Mouse (Mus musculus) adrenal gland, postnatal 36 days (tissue): ENCODE results near the gene Aif1. TPM values are rescaled to one million over a fixed set of nuclear protein-coding genes. Genes with fewer than 3 reads are reported as not detected.

ENCODE experiments used
- DNase-seq, 2 experiments: peaks; one replicate each; pipeline ENCODE4 v3.0.0; 2021; ENCODE audit warnings: mixed read lengths in 1 of 2
- total RNA-seq, 2 experiments: library from RNA; stranded (reverse); gene quantifications; 2 replicates each; pipeline ENCODE4 v1.2.3; 2021

Aif1 gene
- total RNA-seq, 2 experiments from 2014 or later: 3.8 to 4.4 TPM

DNA sequence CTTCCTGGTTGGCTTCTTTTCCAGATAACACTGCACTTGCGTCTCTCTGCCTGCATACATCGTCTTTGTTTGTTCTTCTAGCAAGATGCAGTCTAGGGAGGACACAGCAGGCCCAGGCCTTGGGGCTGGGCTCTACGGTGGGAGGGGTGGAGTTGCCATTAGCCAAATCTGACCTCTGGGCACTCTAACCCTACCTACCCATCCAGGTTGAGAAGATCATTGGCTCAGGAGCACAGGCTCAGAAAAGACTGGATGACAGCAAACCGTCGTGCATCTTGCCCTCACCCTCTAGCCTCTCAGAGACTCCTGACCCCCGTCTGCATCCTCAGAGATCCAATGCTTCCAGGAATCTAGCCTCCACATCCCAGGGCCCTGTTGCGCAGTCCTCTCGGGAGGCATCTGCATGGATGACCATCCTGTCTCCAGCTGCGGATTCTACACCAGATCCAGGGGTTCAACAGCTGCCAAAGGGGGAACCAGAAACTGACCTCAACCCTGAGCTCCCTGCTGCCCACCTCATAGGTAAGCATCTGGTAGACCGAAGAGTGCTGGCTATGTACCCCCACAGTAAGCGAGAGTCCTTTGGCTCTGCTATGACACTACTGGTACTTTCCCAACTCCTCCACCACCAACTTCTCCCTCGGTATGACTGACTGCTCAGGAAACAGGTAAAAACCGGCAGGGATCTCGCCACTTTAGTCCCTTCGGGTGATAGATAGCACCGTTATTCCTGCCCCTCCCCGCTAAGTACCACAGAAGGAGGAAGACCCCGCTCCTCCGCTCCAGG lies 19.2 kb upstream of the Aif1 start:
- DNase-seq: no peak

DNA sequence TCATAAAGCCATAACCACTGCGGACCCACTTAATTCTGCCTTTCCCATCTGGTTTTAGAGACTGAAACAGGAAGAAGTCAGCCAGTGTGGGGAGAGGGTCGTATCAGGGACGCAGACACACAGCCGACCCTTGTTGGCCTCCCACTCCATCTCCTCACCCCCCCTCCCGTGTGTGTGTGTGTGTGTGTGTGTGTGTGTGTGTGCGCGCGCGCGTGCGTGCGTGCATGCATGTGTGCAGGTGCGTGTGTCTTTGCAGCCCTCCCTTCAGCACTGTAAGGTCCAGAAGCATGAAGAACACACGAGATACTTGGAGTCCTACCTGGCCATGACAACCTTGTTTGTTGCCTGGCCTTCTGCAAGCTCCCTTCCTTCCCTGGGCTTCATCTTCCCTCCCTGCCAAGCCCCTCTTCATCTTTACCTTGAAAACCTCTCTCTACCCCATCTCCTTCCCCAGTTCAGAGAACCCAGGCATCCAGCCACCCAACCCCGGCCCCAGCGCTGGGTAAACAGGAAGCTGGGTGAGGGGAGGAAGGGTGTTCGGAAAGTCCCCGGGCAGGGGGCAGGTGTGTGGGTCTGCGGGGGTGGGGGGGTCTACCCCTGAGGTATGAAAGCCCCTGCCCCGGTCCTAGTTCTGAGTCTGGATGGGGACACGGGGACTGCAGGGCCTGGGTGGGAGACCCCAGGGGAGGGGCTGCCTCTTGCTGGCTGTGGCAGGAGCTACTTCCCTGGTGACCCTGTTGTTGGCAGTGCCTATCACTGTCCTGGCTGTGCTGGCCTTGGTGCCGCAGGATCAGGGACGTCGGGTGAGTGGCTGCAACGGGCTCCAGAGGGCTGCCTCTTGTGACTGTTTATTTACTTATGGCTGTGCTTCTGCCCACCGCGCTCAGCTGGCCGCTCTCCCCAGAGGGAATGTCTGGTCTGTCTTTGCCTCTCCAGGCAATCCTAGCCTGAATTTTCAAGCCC lies 18.3 kb upstream of the Aif1 start, which contains the start of gene Ltb:
Ltb (plus strand) TSS at position 559 of the 963 bp plus-strand sequence.
- DNase-seq: peak; percentile 67 to 71

DNA sequence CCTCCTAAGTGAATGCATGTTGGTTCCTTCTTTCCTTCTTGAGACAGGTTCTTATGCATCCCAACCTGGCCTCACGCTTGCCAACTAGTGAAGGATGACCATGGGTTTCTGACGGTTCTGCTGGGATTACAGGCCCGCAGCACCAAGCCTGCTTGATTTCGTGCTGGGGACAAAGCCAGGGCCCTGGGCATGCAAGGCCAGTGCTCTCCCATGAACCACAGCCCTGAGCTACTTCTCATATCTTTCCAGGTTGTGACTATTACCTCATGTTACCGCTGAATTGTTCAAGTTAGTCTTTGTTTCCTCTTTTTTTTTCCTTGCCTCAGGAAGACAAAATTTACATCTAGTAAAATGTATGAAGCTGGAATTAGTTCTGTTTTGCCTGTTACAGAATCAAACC lies 17.1 kb upstream of the Aif1 start:
- peak in 1 of 2 experiments; percentile 37 for DNase-seq

DNA sequence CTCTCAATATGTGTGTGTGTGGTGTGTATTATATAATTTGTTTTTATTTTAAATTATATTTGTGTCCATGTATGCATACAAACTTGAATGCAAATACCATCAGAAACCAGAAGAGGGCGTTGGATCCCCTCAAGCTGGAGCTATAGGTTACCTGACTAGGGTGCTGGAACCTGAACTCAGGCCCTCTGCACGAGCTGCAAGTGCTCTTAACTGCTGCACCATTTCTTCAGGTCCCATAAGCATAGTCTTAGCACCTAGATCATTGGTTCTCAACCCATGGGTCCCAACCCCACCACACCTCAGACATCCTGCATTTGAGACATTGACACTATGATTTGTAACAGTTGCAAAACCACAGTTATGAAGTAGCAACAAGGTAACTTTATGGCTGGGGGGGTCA lies 15.9 kb upstream of the Aif1 start:
- DNase-seq: no peak

DNA sequence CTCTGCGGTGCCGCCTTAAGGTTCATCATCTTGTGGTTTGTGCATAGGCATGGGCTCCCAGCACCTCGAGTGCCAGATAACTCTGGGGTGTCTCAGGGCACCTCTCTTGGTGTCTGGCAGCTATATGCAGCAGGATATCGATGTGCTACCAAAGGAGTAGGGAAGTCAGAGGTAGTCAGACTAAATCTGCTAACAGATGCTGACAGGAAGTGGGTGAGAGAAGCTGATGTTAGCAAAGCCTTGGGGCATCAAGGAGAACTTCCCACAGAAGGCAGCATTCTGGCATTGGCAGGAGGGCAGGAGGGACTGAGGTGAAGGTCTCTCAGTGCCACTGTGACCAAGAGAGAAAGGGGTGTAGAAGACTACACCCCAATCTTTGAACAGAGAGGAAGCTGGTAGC lies 14.2 kb upstream of the Aif1 start:
- DNase-seq: no peak

DNA sequence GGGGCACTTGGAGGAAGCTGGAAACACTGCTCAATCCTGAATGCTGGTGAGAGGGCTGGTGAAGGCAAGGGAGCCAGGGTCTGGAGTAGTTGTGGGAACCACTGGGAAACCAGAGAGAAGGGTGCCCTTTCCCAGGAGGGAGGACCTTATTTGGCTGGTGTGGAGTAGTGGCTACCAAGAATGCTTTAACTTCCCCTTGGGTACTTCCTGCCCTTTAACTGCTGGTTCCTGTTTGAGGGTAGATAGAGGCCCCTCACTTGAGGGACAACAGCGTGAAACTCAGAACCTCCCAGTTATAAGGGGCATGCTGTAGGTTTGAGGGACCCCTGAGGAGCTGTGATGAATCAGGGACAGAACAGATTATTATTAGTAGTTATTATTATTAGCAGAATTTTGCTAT lies 13.3 kb upstream of the Aif1 start:
- DNase-seq: no peak

DNA sequence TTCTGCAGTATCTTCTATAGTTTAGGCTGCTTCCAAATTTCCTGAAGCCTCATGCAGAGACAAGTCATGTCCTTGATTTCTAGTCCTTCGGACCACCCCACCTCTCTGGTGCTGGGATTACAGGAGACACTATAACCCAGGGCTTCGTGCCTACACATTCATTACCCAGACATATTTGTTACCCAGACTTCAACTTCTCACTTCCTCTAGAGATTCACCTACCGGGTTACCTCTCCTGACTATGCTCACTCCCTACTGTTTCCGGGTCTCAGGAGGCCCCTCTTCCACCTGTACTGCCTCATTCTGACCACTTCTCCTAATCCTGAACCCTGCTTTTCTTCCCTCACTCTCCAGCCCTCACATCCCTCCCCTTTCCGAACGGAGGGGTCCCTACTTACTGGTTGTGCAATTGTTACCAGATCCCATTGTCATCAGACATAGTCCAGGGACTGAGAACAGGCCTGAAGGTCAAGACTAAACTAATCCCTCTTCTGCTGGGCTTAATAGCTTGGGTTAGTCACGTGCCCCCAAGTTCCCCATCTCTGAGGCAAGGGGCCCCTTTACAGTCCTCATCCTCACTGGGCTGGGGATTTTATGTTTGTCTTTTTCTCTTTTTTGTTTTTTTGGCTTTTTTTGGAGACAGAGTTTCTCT lies 12.2 kb upstream of the Aif1 start, which contains the start of gene Lst1:
Lst1 (minus strand) TSS at position 481 of the 652 bp plus-strand sequence.
- no peak for DNase-seq

DNA sequence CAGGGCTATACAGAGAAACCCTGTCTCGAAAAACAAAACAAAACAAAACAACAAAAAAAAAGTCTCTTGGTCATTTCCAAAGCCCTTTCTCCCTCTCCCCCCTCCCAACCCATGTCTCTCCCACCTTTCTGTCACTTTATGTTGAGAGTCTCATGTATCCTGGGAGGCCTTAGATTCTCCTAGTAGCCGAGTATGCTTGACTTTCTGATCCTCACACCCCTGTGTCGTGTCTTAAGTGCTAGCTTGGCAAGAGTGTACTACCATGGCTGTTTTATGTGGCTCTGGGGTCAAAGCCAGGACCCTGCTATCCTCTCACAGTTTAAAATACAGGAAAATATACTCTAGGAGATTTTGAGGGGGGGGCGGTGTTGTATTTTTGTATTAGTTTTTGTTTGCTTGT lies 11.5 kb upstream of the Aif1 start:
- DNase-seq: no peak

DNA sequence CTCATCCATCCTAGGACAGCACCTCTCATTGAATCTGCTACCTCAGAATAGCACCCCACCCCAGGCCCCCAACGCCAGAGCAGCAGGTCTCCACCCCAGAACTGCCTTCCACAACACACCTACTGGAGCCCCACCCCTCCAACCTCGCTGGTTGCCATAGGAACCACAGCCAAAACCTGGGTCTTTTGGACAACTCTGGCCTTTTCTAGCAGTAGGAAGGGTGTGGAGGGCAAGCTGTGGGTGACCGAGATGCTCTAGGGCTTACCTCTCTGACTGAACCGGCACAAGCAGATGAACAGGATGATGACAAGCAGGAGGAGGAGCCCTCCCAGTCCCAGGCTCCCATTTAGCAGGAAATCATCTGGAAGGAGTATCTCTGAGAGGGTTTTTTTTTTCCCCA lies 10.8 kb upstream of the Aif1 start:
- peak in 1 of 2 experiments; percentile 32 for DNase-seq

DNA sequence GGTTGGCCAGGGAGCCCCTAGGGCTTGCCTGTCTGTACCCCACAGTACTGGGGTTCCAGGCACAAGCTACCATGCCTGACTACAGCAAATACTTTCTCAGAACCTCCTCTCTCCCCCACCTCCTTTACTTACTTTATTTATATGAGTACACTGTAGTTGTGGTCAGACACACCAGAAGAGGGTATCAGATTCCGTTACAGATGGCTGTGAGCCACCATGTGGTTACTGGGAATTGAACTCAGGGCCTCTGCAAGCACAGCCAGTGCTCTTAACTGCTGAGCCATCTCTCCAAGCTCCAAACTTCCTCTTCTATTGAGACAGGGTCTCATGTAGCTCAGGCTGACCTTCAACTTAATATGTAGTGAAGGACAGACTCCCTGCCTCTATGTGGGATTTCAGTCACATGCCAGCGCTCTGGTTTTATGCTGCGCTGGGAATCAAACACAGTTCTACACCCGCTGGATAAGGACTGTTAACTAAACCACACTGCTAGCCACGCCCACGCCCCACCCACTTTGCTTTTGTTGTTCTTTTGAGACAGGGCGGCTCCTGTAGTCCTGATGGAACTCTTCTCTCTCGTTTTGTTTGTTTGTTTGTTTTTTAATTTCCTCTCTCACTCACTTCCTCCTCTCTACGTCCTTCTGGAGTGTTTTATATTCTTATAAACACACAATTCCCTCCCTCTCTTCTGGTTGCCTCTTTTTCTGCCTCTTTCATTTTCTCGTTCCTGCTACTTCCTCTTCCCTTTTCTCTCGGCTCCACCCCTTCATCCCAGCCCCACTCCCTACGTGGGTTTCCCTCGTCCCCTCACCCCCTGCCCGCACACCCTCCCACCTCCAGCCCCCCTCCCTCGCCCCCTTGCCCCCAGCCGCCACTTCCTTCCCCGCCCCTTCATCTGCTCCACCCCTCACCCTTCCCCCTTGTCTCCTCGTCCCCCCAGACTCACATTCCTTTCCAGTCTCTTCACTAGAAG lies 10.1 kb upstream of the Aif1 start:
- peak; percentile 86 to 89 for DNase-seq

DNA sequence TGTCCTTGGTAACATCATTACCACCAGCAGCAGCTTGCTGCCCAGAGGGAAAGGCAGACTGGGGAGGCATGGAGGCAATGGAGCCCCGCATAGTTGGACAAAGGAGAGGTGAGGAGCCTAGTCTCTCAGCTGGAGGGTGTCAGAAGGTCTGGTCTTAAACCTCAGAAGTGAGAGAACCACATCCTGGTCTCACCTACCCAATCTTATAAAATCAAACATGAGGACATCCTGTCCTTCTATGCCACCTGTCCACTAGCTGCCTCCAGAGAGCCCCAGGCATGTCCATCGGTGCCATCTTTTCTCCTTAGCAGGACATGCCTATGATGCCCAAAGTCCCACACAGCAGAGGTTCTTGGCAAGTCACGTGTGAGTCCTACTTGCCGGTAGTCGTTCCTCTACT lies 4.2 kb upstream of the Aif1 start:
- DNase-seq: no peak

DNA sequence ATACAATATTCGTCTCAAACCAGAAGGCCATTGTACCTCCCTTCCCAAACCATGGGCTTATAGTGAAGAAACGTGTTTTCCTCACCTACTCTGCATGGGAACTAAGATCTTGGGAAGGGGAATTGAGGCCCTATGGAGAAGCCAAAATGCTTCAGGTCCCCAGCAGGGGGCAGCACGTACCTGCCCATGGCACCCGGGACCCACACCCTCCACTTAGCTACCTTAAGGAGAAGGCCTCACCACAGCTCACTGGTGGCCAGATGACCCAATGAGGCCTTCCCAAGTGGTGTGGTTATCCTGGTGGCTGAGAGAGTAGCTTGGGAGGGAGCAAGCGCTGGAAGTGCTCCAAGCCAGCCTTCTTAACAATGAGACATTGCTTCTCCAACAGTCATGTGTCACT lies 2.7 kb upstream of the Aif1 start:
- peak; percentile 85 to 92 for DNase-seq

DNA sequence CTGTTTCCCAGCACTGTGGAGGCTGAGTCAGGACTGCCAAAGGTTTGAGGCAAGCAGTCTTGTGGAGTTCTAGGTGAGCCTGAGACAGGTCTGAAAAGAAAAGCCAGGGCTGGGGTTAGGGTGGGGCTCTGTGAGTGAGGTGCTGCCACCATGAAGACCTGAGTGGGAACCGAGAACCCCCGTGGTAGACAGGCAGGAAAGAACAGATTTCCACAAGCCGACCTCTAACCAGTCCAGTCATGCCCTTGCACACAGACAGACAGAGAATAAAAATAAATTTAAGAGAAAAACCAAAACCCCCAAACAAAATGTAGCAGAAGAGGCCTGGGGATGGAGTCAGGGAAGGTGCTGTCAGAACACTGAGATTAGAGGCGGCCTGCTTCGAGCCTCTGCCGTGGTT lies 486 bp downstream of the Aif1 start:
- DNase-seq: no peak

DNA sequence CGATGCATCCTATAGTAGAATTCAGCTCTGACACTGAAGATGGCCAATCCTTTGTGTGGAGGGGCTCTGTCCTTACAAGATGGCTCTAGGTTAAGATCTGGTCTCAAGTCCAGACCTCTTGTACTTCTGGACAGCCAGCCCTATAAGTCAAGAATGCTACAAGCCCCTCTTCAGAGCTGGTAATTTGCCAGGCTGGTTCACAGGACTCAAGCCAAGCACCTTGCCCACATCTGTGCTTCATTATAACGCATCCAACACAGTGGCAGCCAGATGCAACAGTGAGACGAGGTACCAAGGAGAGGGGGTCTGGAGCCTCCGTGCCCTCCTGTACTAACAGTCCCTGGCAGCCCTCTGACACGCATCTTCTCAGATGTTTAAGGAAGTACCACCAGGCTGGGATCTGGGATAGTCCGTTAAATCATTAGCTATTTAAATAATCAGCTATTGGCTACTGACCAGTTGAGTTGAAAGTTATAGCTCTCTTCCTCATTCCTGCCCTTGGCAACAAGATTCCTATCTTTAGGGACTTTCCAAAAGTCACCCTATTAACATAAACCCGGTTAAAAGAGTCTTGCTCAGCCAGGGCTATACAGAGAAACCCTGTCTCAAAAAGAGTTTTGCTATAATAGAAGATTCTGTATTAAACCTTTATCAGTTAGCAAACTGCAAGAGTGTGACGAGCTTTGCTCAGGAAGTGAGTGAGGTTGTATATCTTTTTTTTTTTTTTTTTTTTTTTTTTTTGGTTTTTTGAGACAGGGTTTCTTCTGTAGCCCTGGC lies 1.5 kb downstream of the Aif1 start:
- no peak for DNase-seq

DNA sequence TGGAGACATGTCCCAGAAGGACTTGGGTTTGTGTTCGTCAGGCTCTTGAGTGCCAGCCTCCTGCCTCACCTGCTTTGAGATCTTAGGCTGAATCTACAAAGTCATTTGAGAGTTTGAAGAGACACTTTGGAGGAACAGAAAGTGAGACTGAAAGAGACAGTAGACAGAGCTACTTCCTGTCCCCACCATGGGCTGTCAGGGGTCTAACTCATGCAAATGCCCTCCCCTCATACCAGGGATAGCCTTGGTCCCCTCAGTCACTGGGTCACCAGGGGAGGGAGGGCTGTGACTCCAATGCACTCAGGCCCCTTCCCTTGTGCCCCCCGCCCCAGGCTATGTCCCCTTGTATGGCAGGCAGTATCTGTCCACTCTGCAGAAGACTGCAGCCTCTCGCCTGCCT lies 2.5 kb downstream of the Aif1 start:
- DNase-seq: no peak

DNA sequence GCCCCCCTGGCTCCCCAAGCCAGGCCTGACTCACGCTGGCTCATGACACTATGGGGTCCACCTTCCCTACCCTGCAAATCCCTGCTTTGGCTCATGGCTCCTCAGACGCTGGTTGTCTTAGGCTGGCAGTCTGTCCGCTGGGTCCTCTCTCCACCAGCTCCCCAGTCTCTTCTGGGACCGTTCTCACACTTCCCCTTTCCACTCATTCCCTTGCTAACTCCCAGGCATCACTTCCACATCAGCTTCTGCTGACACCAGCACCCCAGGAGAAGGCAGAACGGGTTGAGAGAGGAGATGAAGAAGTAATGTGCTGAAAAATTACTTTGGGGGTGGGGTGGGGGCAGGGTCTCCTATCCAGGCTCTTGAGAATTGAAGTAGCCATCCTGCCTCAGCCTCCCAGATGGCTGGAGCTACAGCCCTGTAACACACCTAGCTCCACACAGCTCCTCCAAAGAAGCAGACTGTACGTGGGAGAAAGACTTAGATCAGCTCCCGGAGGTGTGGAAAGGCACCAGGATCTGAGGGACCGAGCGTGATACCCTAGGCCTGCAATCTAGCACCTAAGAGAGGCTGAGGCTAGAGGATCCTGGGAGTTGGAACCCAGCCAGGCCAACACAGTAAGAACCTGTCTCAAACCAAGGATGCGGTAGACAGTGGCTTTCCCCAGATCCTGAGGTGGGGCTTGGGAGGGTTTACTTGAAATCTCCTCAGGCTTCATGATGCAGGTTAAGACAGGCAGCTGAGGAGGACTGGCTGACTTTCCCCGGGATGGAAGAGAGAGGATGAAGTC lies 3.2 kb downstream of the Aif1 start:
- DNase-seq: no peak

DNA sequence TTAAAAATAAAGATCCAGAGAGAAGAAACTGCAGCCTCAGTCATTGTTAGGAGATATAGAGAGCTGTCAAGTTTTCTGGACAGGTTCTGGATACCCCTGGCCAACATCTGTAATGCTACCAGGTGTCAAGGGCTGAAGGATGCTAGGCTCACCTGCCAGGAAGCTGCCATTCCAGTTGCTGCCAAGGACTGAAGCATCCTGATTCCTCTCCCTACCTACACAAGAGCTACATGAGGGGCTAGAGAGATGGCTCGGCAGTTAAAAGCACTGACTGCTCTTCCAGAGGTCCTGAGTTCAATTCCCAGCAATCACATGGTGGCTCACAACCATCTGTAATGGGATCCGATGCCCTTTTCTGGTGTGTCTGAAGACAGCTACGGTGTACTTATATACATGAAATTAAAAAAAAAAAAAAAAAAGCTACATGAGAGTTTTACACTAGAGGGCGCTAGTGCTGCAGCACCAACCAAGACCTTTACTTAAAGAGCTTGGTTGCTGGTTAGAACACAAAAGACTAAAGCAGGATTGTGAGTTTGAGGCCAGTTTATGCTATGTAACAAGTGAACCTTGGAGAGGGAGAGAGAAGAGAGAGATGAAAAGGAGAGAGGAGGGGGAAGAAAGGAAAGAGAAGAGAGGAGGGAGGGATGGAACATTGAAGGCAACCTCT lies 7.2 kb downstream of the Aif1 start:
- no peak for DNase-seq

DNA sequence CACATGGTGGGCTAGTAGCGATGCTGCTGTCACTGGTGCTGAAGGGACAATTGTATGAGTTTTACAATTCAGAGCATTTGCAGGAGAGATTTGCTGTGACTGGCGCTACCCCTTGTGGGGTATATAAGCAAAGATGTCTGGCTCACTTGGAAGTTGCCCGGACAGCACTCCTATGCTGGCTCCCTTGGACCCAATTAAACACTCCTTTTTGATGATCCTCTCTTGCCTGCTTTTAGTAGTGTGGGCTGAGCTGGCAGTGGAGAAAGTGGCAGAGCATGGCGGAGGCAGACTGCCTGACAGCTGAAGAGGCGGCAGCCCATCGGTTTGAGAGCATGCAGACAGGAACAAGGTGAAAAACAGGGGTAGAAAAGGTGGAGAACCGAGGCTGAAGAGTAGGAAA lies 8.1 kb downstream of the Aif1 start:
- no peak for DNase-seq
